Mouse (Mus musculus): ENCODE measurements around the gene Rpusd1. TPM values are rescaled to one million over a fixed set of nuclear protein-coding genes. Genes with fewer than 3 reads are reported as not detected.

Gene Rpusd1
- polyA plus RNA-seq, 1 experiment from 2014 or later, result 27.0 TPM

- no peak for ATAC-seq (ENCODE audit: insufficient number of reproducible peaks, insufficient read depth, low FRiP score, low TSS enrichment)
- Histone ChIP-seq H3K9ac (no peak overlapping the region), H3K27ac (no peak overlapping the region), H3K36me3 (no peaks in the 10 kb centered on the region), H3K4me3 (no peak overlapping the region), H3K4me1 (no peaks in the 10 kb centered on the region), H3K9me3 (no peaks in the 10 kb centered on the region), H3K27me3 (peaks cover 8% of the 10 kb centered on the region; the same call in 1 of the 2 replicates), H3K4me2 (replicated peaks) (no peak overlapping the region)
- WGBS, result 44% methylated on average over 4 of the region's 4 CpGs
Measured at GRCm38 (mm10) chr17:25761561-25761970, 34.1 kb downstream of the Rpusd1 start.

- Histone ChIP-seq H3K36me3 (no peaks in the 10 kb centered on the region), H3K4me2 (replicated peaks) (no peak overlapping the region), H3K27me3 (peaks cover 10% of the 10 kb centered on the region; the same call in 1 of the 2 replicates), H3K9me3 (no peaks in the 10 kb centered on the region), H3K27ac (no peak overlapping the region), H3K9ac (no peak overlapping the region), H3K4me3 (no peak overlapping the region), H3K4me1 (no peaks in the 10 kb centered on the region)
- ATAC-seq (ENCODE audit: insufficient number of reproducible peaks, insufficient read depth, low FRiP score, low TSS enrichment), result no peak
- WGBS, result 32% methylated on average over 3 of the region's 3 CpGs
Measured at GRCm38 (mm10) chr17:25762591-25762990, 35.1 kb downstream of the Rpusd1 start.

DNA sequence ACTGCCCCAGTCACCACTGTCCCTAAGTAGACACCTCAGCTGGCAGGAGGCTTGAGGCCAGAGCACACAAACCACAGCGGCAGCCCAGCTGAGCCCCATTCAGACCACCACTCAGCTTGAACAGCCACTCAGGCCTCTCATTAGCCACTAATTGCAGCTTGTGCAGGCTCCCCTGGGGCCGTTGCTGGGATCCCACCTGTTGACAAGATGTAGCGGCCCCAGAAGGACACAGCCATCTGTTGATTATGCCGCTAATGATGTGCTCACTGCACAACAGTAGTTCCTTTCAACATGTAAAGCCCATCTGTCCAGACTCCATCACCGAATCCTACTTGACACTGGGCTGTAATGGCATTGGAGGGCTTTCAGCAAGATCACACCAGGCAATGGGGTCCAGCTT lies 38.4 kb downstream of the Rpusd1 start:
- no peaks in the 10 kb centered on the region for H3K36me3 ChIP-seq
- WGBS, result 34% methylated on average over 5 of the region's 5 CpGs
- no peak overlapping the region for H3K27ac ChIP-seq
- peaks cover 10% of the 10 kb centered on the region; the same call in 1 of the 2 replicates for H3K27me3 ChIP-seq
- H3K9me3 ChIP-seq, result no peaks in the 10 kb centered on the region
- H3K4me3 ChIP-seq, result no peak overlapping the region
- no peaks in the 10 kb centered on the region for H3K4me1 ChIP-seq
- no peak overlapping the region for H3K4me2 ChIP-seq (replicated peaks)
- H3K9ac ChIP-seq, result no peak overlapping the region
- ATAC-seq (ENCODE audit: insufficient number of reproducible peaks, insufficient read depth, low FRiP score, low TSS enrichment), result no peak; the same call in 1 of the 2 replicates

- Histone ChIP-seq H3K4me2 (replicated peaks) (no peak overlapping the region), H3K27me3 (peaks cover 10% of the 10 kb centered on the region; the same call in 1 of the 2 replicates), H3K4me3 (no peak overlapping the region), H3K4me1 (peaks cover 4% of the 10 kb centered on the region), H3K36me3 (no peaks in the 10 kb centered on the region), H3K27ac (no peak overlapping the region), H3K9ac (no peak overlapping the region), H3K9me3 (no peaks in the 10 kb centered on the region)
- no peak for ATAC-seq (ENCODE audit: insufficient number of reproducible peaks, insufficient read depth, low FRiP score, low TSS enrichment)
- 43% methylated on average over 9 of the region's 9 CpGs for WGBS
Measured at GRCm38 (mm10) chr17:25769331-25769730, 41.9 kb downstream of the Rpusd1 start.

DNA sequence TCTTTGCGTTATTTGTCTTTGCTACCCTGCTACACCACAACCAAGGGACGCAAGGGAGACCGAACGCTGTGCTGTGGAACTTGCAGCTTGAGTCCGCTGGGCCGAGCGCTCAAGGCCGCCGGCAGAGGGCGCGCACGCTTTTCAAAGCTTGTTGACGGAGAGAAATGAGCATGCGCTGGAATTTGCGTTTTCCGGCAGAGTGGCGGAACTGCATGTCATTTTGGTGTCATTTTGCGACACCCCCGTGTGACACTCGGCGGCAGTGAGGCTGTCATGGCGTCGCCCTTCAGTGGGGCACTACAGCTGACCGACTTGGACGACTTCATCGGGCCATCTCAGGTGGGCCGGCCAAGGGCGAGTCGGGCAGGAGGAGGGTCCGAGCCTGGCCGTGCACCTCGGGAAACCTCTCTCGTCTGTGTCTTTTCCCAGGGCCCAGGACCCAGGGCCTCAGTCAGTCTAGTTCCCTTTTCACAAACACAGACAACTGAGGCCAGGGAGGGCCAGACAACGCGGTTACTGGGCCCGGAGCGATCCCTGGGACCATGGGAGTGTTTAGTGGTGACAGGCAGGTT lies 46.2 kb downstream of the Rpusd1 start, which contains the start of gene Narfl:
Gene Narfl, plus strand, starts transcription at position 228 of the 572 bp plus-strand sequence.
- Histone ChIP-seq H3K27me3 (no peaks in the 10 kb centered on the region), H3K9ac (peak within 1 kb of the TSS; percentile 88), H3K27ac (no peak within 1 kb of the TSS), H3K4me1 (peaks cover 8% of the 10 kb centered on the region), H3K4me2 (replicated peaks) (peak within 1 kb of the TSS; percentile 85), H3K36me3 (no peaks in the 10 kb centered on the region), H3K9me3 (no peaks in the 10 kb centered on the region), H3K4me3 (peak within 1 kb of the TSS; percentile 83)
- peak; percentile 73 for ATAC-seq (ENCODE audit: insufficient number of reproducible peaks, insufficient read depth, low FRiP score, low TSS enrichment)
- WGBS, result under 1% methylated on average over 37 of the region's 37 CpGs

DNA sequence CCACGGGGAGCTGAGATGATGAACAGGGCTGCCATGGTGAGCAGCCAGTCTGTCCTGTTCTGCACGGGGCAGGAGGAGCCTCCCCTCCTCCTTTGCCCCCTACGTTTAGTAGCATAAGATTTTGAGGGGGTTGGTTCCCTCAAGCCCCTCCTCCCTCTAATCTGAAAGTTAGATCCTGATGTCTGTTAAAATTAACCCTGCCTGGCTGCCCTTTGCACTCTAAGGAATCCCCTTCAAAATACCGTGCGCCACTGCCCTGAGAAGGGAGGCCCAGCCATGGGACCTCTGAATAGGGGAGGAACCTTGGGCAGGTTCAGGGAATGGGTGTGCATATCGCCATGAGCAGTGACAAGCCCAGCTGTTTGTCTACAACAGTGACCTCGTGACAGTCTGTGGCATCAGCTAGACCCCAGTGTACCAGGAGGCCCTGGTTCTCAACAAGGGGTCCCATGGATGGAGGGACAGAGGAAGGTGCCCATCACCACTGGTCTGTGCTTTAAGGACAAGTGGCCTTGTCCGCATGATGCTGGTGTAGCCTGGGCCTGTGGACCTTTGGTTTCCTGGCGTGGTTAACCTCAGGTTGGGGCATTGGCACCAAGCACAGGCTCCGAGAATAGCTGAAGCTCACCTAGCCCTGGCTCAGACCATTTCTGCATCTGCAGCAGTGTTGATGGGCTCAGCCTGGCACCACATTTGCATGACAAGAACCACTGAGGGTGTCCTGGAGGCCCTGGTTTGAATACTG lies 48.0 kb downstream of the Rpusd1 start:
- no peak for ATAC-seq (ENCODE audit: insufficient number of reproducible peaks, insufficient read depth, low FRiP score, low TSS enrichment)
- Histone ChIP-seq H3K4me1 (peaks cover 8% of the 10 kb centered on the region), H3K27ac (no peak overlapping the region), H3K9me3 (no peaks in the 10 kb centered on the region), H3K27me3 (no peaks in the 10 kb centered on the region), H3K4me2 (replicated peaks) (peak overlapping the region; percentile 7; the same call in 1 of the 2 replicates), H3K36me3 (peaks cover 8% of the 10 kb centered on the region), H3K4me3 (no peak overlapping the region), H3K9ac (no peak overlapping the region)
- WGBS, result 77% methylated on average over 10 of the region's 10 CpGs

GRCm38 (mm10) chr17:25777948-25778347 lies 50.5 kb downstream of the Rpusd1 start:
- Histone ChIP-seq H3K4me3 (no peak overlapping the region), H3K36me3 (peaks cover 32% of the 10 kb centered on the region), H3K27me3 (no peaks in the 10 kb centered on the region), H3K9ac (no peak overlapping the region), H3K27ac (no peak overlapping the region), H3K4me1 (peaks cover 8% of the 10 kb centered on the region), H3K9me3 (no peaks in the 10 kb centered on the region), H3K4me2 (replicated peaks) (no peak overlapping the region)
- no peak for ATAC-seq (ENCODE audit: insufficient number of reproducible peaks, insufficient read depth, low FRiP score, low TSS enrichment)
- 93% methylated on average over 5 of the region's 5 CpGs for WGBS

Small RNA genes within 50 kb of the gene (microRNA-seq; reads per million reads assigned to microRNA genes)
- gene Gm25083 (not detected), gene Mir6966 (not detected)

Other genes starting within 250 kb of the Rpusd1 start
- 0.47 and 0.55 TPM in 2 replicates for gene Sstr5, start 230.4 kb upstream of the Rpusd1 start, polyA plus RNA-seq (2016; fragmentation: Nextera tagmentation; extraction: Ambion mirVana)
- 11.8 and 13.2 TPM in 2 replicates for gene Sox8, start 157.0 kb upstream of the Rpusd1 start, polyA plus RNA-seq (2016; fragmentation: Nextera tagmentation; extraction: Ambion mirVana)
- 29.4 and 31.4 TPM in 2 replicates for gene Lmf1, start 148.6 kb upstream of the Rpusd1 start, polyA plus RNA-seq (2016; fragmentation: Nextera tagmentation; extraction: Ambion mirVana)
- 2.6 and 5.6 TPM in 2 replicates for gene Gng13, start 10.5 kb upstream of the Rpusd1 start, polyA plus RNA-seq (2016; fragmentation: Nextera tagmentation; extraction: Ambion mirVana)
- gene Chtf18, start 251 bp upstream of the Rpusd1 start, polyA plus RNA-seq (2016; fragmentation: Nextera tagmentation; extraction: Ambion mirVana), result 43.5 and 45.9 TPM in 2 replicates
- gene Mslnl, start 8.4 kb downstream of the Rpusd1 start, polyA plus RNA-seq (2016; fragmentation: Nextera tagmentation; extraction: Ambion mirVana), result 0.35 and 0.41 TPM in 2 replicates
- 0.37 and 0.38 TPM in 2 replicates for gene Msln, start 26.7 kb downstream of the Rpusd1 start, polyA plus RNA-seq (2016; fragmentation: Nextera tagmentation; extraction: Ambion mirVana)
- 23.9 and 25.6 TPM in 2 replicates for gene Narfl, start 46.1 kb downstream of the Rpusd1 start, polyA plus RNA-seq (2016; fragmentation: Nextera tagmentation; extraction: Ambion mirVana)
- gene Haghl, start 58.0 kb downstream of the Rpusd1 start, polyA plus RNA-seq (2016; fragmentation: Nextera tagmentation; extraction: Ambion mirVana), result 93.0 and 95.4 TPM in 2 replicates
- gene Ccdc78, start 58.9 kb downstream of the Rpusd1 start, polyA plus RNA-seq (2016; fragmentation: Nextera tagmentation; extraction: Ambion mirVana), result 0.18 and 0.29 TPM in 2 replicates
- 72.0 and 77.0 TPM in 2 replicates for gene Fam173a, start 65.2 kb downstream of the Rpusd1 start, polyA plus RNA-seq (2016; fragmentation: Nextera tagmentation; extraction: Ambion mirVana)
- not detected in 2 replicates for gene AC134908.4, start 68.0 kb downstream of the Rpusd1 start, polyA plus RNA-seq (2016; fragmentation: Nextera tagmentation; extraction: Ambion mirVana)
- 58.7 and 65.9 TPM in 2 replicates for gene Metrn, start 69.5 kb downstream of the Rpusd1 start, polyA plus RNA-seq (2016; fragmentation: Nextera tagmentation; extraction: Ambion mirVana)
- gene Fbxl16, start 81.4 kb downstream of the Rpusd1 start, polyA plus RNA-seq (2016; fragmentation: Nextera tagmentation; extraction: Ambion mirVana), result 5.9 and 6.7 TPM in 2 replicates
- gene Wdr24, start 96.0 kb downstream of the Rpusd1 start, polyA plus RNA-seq (2016; fragmentation: Nextera tagmentation; extraction: Ambion mirVana), result 26.0 and 29.6 TPM in 2 replicates
- gene Jmjd8, start 101.2 kb downstream of the Rpusd1 start, polyA plus RNA-seq (2016; fragmentation: Nextera tagmentation; extraction: Ambion mirVana), result 53.9 and 57.0 TPM in 2 replicates
- gene Stub1, start 105.7 kb downstream of the Rpusd1 start, polyA plus RNA-seq (2016; fragmentation: Nextera tagmentation; extraction: Ambion mirVana), result 334 and 338 TPM in 2 replicates
- gene Rhbdl1, start 109.6 kb downstream of the Rpusd1 start, polyA plus RNA-seq (2016; fragmentation: Nextera tagmentation; extraction: Ambion mirVana), result 1.2 and 1.6 TPM in 2 replicates
- 1.5 and 2.4 TPM in 2 replicates for gene Gm20683, start 114.1 kb downstream of the Rpusd1 start, polyA plus RNA-seq (2016; fragmentation: Nextera tagmentation; extraction: Ambion mirVana)
- 23.0 and 26.9 TPM in 2 replicates for gene Rhot2, start 117.2 kb downstream of the Rpusd1 start, polyA plus RNA-seq (2016; fragmentation: Nextera tagmentation; extraction: Ambion mirVana)
- 36.3 and 42.0 TPM in 2 replicates for gene Wdr90, start 133.8 kb downstream of the Rpusd1 start, polyA plus RNA-seq (2016; fragmentation: Nextera tagmentation; extraction: Ambion mirVana)
- 9.0 and 10.1 TPM in 2 replicates for gene Mcrip2, start 141.1 kb downstream of the Rpusd1 start, polyA plus RNA-seq (2016; fragmentation: Nextera tagmentation; extraction: Ambion mirVana)
- gene Mettl26, start 147.4 kb downstream of the Rpusd1 start, polyA plus RNA-seq (2016; fragmentation: Nextera tagmentation; extraction: Ambion mirVana), result 56.8 and 57.0 TPM in 2 replicates
- 0.45 and 0.62 TPM in 2 replicates for gene Wfikkn1, start 153.2 kb downstream of the Rpusd1 start, polyA plus RNA-seq (2016; fragmentation: Nextera tagmentation; extraction: Ambion mirVana)
- gene Rab40c, start 192.1 kb downstream of the Rpusd1 start, polyA plus RNA-seq (2016; fragmentation: Nextera tagmentation; extraction: Ambion mirVana), result 37.4 and 40.9 TPM in 2 replicates
- gene Pigq, start 217.3 kb downstream of the Rpusd1 start, polyA plus RNA-seq (2016; fragmentation: Nextera tagmentation; extraction: Ambion mirVana), result 49.9 and 51.7 TPM in 2 replicates
- gene Nhlrc4, start 217.3 kb downstream of the Rpusd1 start, polyA plus RNA-seq (2016; fragmentation: Nextera tagmentation; extraction: Ambion mirVana), result 0.14 and 0.69 TPM in 2 replicates
- 0.14 and 0.20 TPM in 2 replicates for gene A930017K11Rik, start 224.9 kb downstream of the Rpusd1 start, polyA plus RNA-seq (2016; fragmentation: Nextera tagmentation; extraction: Ambion mirVana)

Data from embryonic facial prominence, embryonic 12.5 days (tissue).